Mouse (Mus musculus) CH12.LX (cell line): ENCODE results near the gene Fkbp10. TPM values are rescaled to one million over a fixed set of nuclear protein-coding genes. Genes with fewer than 3 reads are reported as not detected.
A peak's percentile ranks its signal among the peaks of the same experiment; 100 is the strongest.

Experiments
- DNase-seq: peaks from one replicate; pipeline ENCODE4 v3.0.0-alpha.2; 2013; ENCODE audit errors: extremely low read depth
- H3K27ac ChIP-seq: 2 replicates; pipeline ENCODE4 v1.5.1; 2012; ENCODE audit warnings: low read depth, mild to moderate bottlenecking, control low read depth, moderate library complexity; ENCODE audit not compliant: insufficient read depth
- H3K27me3 ChIP-seq: replicated peaks from 2 replicates; pipeline ENCODE3; 2012; ENCODE audit warnings: inconsistent platforms
- H3K36me3 ChIP-seq, 2 experiments: replicated peaks in 1 of 2; 2 replicates each; pipeline versions ENCODE3 to v1.6.1; 2012; ENCODE audit warnings: inconsistent platforms in 1 of 2, low read length in 1 of 2, mild to moderate bottlenecking in 1 of 2, mixed read lengths in 1 of 2, moderate library complexity in 1 of 2; ENCODE audit not compliant: control insufficient read depth in 1 of 2, insufficient read depth in 1 of 2
- H3K4me1 ChIP-seq, 2 experiments: 2 replicates each; pipeline ENCODE4 v1.6.1; 2012; ENCODE audit warnings: inconsistent platforms in 1 of 2, moderate library complexity in 1 of 2; ENCODE audit not compliant: insufficient read depth in 2 of 2, control insufficient read depth in 1 of 2
- H3K4me2 ChIP-seq: 2 replicates; pipeline ENCODE4 v1.6.1; 2012; ENCODE audit warnings: low read depth, mild to moderate bottlenecking, control low read depth; ENCODE audit not compliant: poor library complexity, insufficient read depth, severe bottlenecking
- H3K4me3 ChIP-seq, 3 experiments: fragments of 150-350 bp in 1 of 3; sonication (generic) in 1 of 3; replicated peaks in 1 of 3; 2 replicates each; pipeline versions ENCODE3 to v1.5.1; 2011 to 2012; ENCODE audit warnings: low read depth in 2 of 3, low read length in 2 of 3, mild to moderate bottlenecking in 2 of 3, moderate library complexity in 2 of 3, control low read depth in 1 of 3, improper control_type of control experiment in 1 of 3, inconsistent platforms in 1 of 3, mixed read lengths in 1 of 3; ENCODE audit not compliant: poor library complexity in 1 of 3
- H3K79me2 ChIP-seq: replicated peaks from 2 replicates; pipeline ENCODE4 v1.6.1; 2012; ENCODE audit warnings: mild to moderate bottlenecking, moderate library complexity; ENCODE audit not compliant: control insufficient read depth, poor library complexity, insufficient read depth, severe bottlenecking; ENCODE audit errors: extremely low read depth
- H3K9ac ChIP-seq: 2 replicates; pipeline ENCODE4 v1.6.1; 2012; ENCODE audit warnings: low read depth, mild to moderate bottlenecking, control low read depth, moderate library complexity; ENCODE audit not compliant: insufficient read depth
- H3K9me3 ChIP-seq: replicated peaks from 2 replicates; pipeline ENCODE3; 2012; ENCODE audit warnings: low read length, inconsistent platforms, mixed read lengths
- BHLHE40 ChIP-seq: IDR thresholded peaks from 2 replicates; pipeline ENCODE4 v1.6.1; 2011; ENCODE audit warnings: mild to moderate bottlenecking, low read depth, low read length, improper control_type of control experiment
- ELF1 ChIP-seq: IDR thresholded peaks from 2 replicates; pipeline ENCODE4 v1.6.1; 2014; ENCODE audit warnings: low read depth, mild to moderate bottlenecking, inconsistent platforms, low read length, improper control_type of control experiment
- GABPA ChIP-seq: IDR thresholded peaks from 2 replicates; pipeline ENCODE4 v1.6.1; 2012; ENCODE audit warnings: low read depth, low read length, improper control_type of control experiment, inconsistent platforms; ENCODE audit not compliant: insufficient replicate concordance
- HCFC1 ChIP-seq: IDR thresholded peaks from 2 replicates; pipeline ENCODE4 v1.6.1; 2012; ENCODE audit warnings: low read depth, mild to moderate bottlenecking, inconsistent platforms, low read length, improper control_type of control experiment
- IRF4 ChIP-seq: IDR thresholded peaks from 2 replicates; pipeline ENCODE4 v1.6.1; 2014; ENCODE audit warnings: low read depth, mild to moderate bottlenecking, inconsistent platforms, low read length, improper control_type of control experiment
- KAT2A ChIP-seq: IDR thresholded peaks from 2 replicates; pipeline ENCODE4 v1.6.1; 2012; ENCODE audit warnings: low read length, improper control_type of control experiment, inconsistent platforms; ENCODE audit not compliant: insufficient replicate concordance
- MAFK ChIP-seq: IDR thresholded peaks from 2 replicates; pipeline ENCODE4 v1.6.1; 2011; ENCODE audit warnings: low read length, improper control_type of control experiment; ENCODE audit not compliant: insufficient replicate concordance
- MAX ChIP-seq: IDR thresholded peaks from 2 replicates; pipeline ENCODE4 v1.6.1; 2011; ENCODE audit warnings: low read length, improper control_type of control experiment
- MEF2A ChIP-seq: IDR thresholded peaks from 2 replicates; pipeline ENCODE4 v1.6.1; 2014; ENCODE audit warnings: low read depth, mild to moderate bottlenecking, inconsistent platforms, low read length, improper control_type of control experiment, borderline replicate concordance
- MYC ChIP-seq: IDR thresholded peaks from 2 replicates; pipeline ENCODE4 v1.6.1; 2011; ENCODE audit warnings: low read depth, mild to moderate bottlenecking, improper control_type of control experiment, low read length
- NELFE ChIP-seq: IDR thresholded peaks from 2 replicates; pipeline ENCODE4 v1.6.1; 2011; ENCODE audit warnings: low read depth, low read length, improper control_type of control experiment
- NRF1 ChIP-seq: IDR thresholded peaks from 2 replicates; pipeline ENCODE4 v1.6.1; 2014; ENCODE audit warnings: low read depth, mild to moderate bottlenecking, inconsistent platforms, low read length, improper control_type of control experiment, moderate library complexity
- PAX5 ChIP-seq: IDR thresholded peaks from 2 replicates; pipeline ENCODE4 v1.6.1; 2012; ENCODE audit warnings: low read length, inconsistent platforms, mixed read lengths
- POLR2AphosphoS2 ChIP-seq: IDR thresholded peaks from 2 replicates; pipeline ENCODE4 v1.6.1; 2011; ENCODE audit warnings: low read depth, low read length, improper control_type of control experiment
- RAD21 ChIP-seq: IDR thresholded peaks from 2 replicates; pipeline ENCODE4 v1.6.1; 2011; ENCODE audit warnings: low read depth, mild to moderate bottlenecking, low read length, improper control_type of control experiment, moderate library complexity
- SIN3A ChIP-seq: IDR thresholded peaks from 2 replicates; pipeline ENCODE4 v1.6.1; 2012; ENCODE audit warnings: low read length, improper control_type of control experiment, inconsistent platforms
- UBTF ChIP-seq: IDR thresholded peaks from 2 replicates; pipeline ENCODE4 v1.6.1; 2012; ENCODE audit warnings: low read depth, mild to moderate bottlenecking, inconsistent platforms, low read length, improper control_type of control experiment, moderate library complexity
- ZKSCAN1 ChIP-seq: IDR thresholded peaks from 2 replicates; pipeline ENCODE4 v1.6.1; 2012; ENCODE audit warnings: low read depth, inconsistent platforms, low read length, improper control_type of control experiment, borderline replicate concordance
- dilution Hi-C: fragments of 300-500 bp; cut with MboI; formaldehyde crosslinking; loops from 2 replicates; pipeline ENCODE4 v1.14.3; 2020; ENCODE audit warnings: low sequenced_read_pairs; ENCODE audit not compliant: extremely low pct_unique_long_range_greater_than_20kb, extremely low pct_ligation_motif_present
- in situ Hi-C: fragments of 300-500 bp; cut with MboI; formaldehyde crosslinking; loops from 3 replicates; pipeline ENCODE4 v1.14.3; 2019; ENCODE audit warnings: low sequenced_read_pairs, low pct_ligation_motif_present, low pct_unique_long_range_greater_than_20kb, mixed read lengths
- polyA plus RNA-seq: library from polyadenylated mRNA; unstranded; fragments of >175 nt; gene quantifications from 2 replicates; pipeline ENCODE4 v1.2.1, GENCODE M21; 2012; ENCODE audit warnings: low read depth; ENCODE audit not compliant: insufficient read length
- total RNA-seq, 2 experiments: library from RNA; depleted of rRNA; stranded (reverse); fragments of 300-350 nt in 1 of 2; fragments of >200 nt in 1 of 2; gene quantifications; 2 replicates each; pipeline ENCODE4 v1.2.3; 2012 to 2014

Fkbp10 gene
- total and polyA plus RNA-seq, 3 experiments: 0.31 to 0.46 (median 0.34) TPM

DNA sequence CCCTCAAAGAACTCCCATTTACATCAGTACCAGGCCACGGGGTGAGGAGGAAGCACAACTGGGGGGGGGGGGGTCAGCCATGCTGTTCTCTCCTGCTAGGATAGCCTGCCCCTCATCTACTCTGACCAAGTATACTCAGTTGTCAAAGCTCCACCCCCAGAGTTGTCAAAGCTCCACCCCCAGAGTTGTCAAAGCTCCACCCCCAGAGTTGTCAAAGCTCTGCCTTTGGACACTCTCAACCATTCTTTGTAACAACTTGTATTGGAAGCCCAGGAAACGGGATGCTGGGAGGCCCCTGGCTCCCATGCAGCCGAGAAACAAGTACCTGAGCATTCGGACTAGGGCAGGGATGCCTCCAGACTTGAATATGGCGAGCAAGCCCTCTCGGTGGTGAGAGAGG lies 32.8 kb upstream of the Fkbp10 start:
- no peak overlapping the region for H3K9ac ChIP-seq
- H3K27me3 ChIP-seq: peaks cover 37% of the 10 kb centered on the region
- H3K4me3 ChIP-seq: no peak overlapping the region
- no peak overlapping the region for H3K4me2 ChIP-seq
- in situ Hi-C loops: no loop called here
- no peaks in the 10 kb centered on the region for H3K36me3 ChIP-seq
- dilution Hi-C loops: no loop called here
- H3K4me1 ChIP-seq: peaks cover 16 to 33% of the 10 kb centered on the region in 2 experiments
- no peak for DNase-seq
- H3K79me2 ChIP-seq: no peaks in the 10 kb centered on the region
- no peaks in the 10 kb centered on the region for H3K9me3 ChIP-seq
- TF ChIP-seq GABPA (no peak), NELFE (no peak), UBTF (no peak), PAX5 (no peak), HCFC1 (no peak), RAD21 (no peak), BHLHE40 (no peak), MEF2A (no peak), MAX (no peak), MYC (no peak), MAFK (no peak), POLR2AphosphoS2 (no peak), ELF1 (no peak), NRF1 (no peak)
- no peak overlapping the region for H3K27ac ChIP-seq

DNA sequence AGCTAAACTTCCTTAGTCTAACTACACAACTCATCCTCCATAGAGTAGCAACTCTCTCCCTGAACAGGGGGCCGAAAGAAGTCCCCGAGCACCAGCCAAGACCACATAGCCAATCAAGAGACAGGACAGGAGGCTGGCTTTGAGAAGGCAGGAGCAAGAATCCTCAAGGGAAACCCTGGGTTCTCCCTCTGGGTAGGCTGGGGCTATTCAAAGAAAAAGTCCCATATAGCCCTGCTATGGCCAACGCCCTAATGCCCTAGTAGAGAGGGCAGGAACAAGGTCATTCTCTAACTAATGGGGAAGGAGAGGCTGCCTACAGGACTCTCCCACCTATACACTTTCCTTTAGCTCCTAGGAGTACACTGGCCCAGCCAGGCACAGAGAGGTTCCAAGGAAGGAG lies 30.5 kb upstream of the Fkbp10 start:
- no peak overlapping the region for H3K9ac ChIP-seq
- dilution Hi-C loops: no loop called here

DNA sequence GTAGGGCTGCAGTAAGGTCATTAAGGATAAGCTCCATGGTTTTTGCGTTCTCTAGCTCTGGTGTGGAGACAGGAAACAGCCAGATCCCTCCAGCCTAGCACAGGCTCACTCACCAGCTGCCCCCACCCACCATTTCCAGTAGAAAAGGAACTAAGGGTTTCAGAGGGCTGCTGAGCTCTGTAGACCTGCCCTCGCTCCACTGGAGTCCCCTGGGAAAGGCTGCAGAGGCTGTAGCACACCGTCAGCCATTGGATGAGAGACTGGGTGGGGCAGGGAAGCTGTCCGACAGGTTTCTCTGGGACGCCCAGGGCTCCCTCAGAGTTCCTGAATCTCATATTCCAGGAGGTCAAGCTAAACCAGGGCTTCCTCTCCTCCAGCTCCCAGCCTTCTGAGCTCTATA lies 28.9 kb upstream of the Fkbp10 start:
- H3K9ac ChIP-seq: no peak overlapping the region
- peaks cover 16 to 36% of the 10 kb centered on the region in 2 experiments for H3K4me1 ChIP-seq
- H3K27me3 ChIP-seq: peaks cover 55% of the 10 kb centered on the region
- H3K4me2 ChIP-seq: no peak overlapping the region
- TF ChIP-seq IRF4 (no peak), ZKSCAN1 (0 out of 2 replicates have a peak, but pooled peaks have one; percentile 8)
- no peak overlapping the region for H3K4me3 ChIP-seq
- H3K9me3 ChIP-seq: no peaks in the 10 kb centered on the region
- no peaks in the 10 kb centered on the region for H3K79me2 ChIP-seq
- H3K36me3 ChIP-seq: no peaks in the 10 kb centered on the region
- no peak overlapping the region for H3K27ac ChIP-seq
- in situ Hi-C loops: no loop called here
- peak; percentile 47 for DNase-seq
- dilution Hi-C loops: no loop called here

More for the DNA sequence above, 30.5 kb upstream of the Fkbp10 start:
- no peaks in the 10 kb centered on the region for H3K9me3 ChIP-seq
- H3K4me2 ChIP-seq: no peak overlapping the region
- peaks cover 16 to 34% of the 10 kb centered on the region in 2 experiments for H3K4me1 ChIP-seq
- peaks cover 51% of the 10 kb centered on the region for H3K27me3 ChIP-seq
- H3K79me2 ChIP-seq: no peaks in the 10 kb centered on the region
- TF ChIP-seq SIN3A (no peak), KAT2A (0 out of 2 replicates have a peak, but pooled peaks have one; percentile 16)
- no peaks in the 10 kb centered on the region for H3K36me3 ChIP-seq
- peak; percentile 43 for DNase-seq
- in situ Hi-C loops: no loop called here
- H3K27ac ChIP-seq: no peak overlapping the region
- H3K4me3 ChIP-seq: no peak overlapping the region
